Mouse (Mus musculus) ovary, postnatal 10 days (tissue): ENCODE measurements at regions not wholly inside any gene's neighbourhood (a gene's known extent, or its start where the extent isn't known, plus 50 kb on each side); places are given as distances from the start of the nearest gene placed in this dataset.

Experiments used
- DNase-seq: peaks from one replicate; pipeline ENCODE4 v3.0.0; 2022; ENCODE audit warnings: low spot score

GRCm38 (mm10) chr11:22692281-22692857, 168.4 kb downstream of the B3gnt2 start:
- DNase-seq = no peak

GRCm38 (mm10) chr11:22692941-22693341, 167.8 kb downstream of the B3gnt2 start:
- DNase-seq = no peak

GRCm38 (mm10) chr11:22693376-22693775, 167.4 kb downstream of the B3gnt2 start:
- DNase-seq = no peak

- no peak for DNase-seq
Observed at GRCm38 (mm10) chr11:22693984-22694383, 166.8 kb downstream of the B3gnt2 start.

GRCm38 (mm10) chr11:22694829-22695228, 165.9 kb downstream of the B3gnt2 start:
- no peak for DNase-seq

- DNase-seq = no peak
Observed at GRCm38 (mm10) chr11:22695237-22695636, 165.5 kb downstream of the B3gnt2 start.

- no peak for DNase-seq
Observed at GRCm38 (mm10) chr11:22698057-22698941, 162.5 kb downstream of the B3gnt2 start.

- DNase-seq = no peak
Observed at GRCm38 (mm10) chr11:22706082-22706481, 154.7 kb downstream of the B3gnt2 start.
